In genomic region chr8:120521591-120521965, GRCm38 (mm10) we compare ENCODE assay signal across 9 mouse cellular contexts.
A peak's percentile ranks its signal among the peaks of the same experiment; 100 is the strongest.
DNase-seq lines count a peak whose midpoint lies in the region; ATAC-seq and TF ChIP-seq lines count a peak whose summit lies in the region.
"Had no signal": no experiment of that assay in that cellular context is flagged by ENCODE, and none has a peak within 500 bp of the region (broad histone marks: within the 10 kb centered on the region; RNA-seq: fewer than 3 reads in every experiment).

No protein-coding gene starts in this region.

- no peak for TF ChIP-seq CTCF in intestine, postnatal 0 days (IDR thresholded peaks at IDR 0.05; ENCODE audit: low read depth)
- no peak for TF ChIP-seq CTCF in lung, adult 2 months (IDR thresholded peaks at IDR 0.05; ENCODE audit: insufficient read depth, low read length)

- TF ChIP-seq POLR2A in lung, adult 2 months (IDR thresholded peaks at IDR 0.05; ENCODE audit: borderline replicate concordance, extremely low read depth, low read depth, low read length), result no peak

- H3K4me2 ChIP-seq in intestine, embryonic 14.5 days (ENCODE audit: low read length), result no peak overlapping the region
- H3K4me2 ChIP-seq in intestine, postnatal 0 days (replicated peaks; ENCODE audit: low read depth), result no peak overlapping the region
- H3K4me2 ChIP-seq in forebrain, embryonic 13.5 days, result peak overlapping the region; percentile 45
- H3K4me2 ChIP-seq in stomach, embryonic 14.5 days (replicated peaks; ENCODE audit: low read depth, low read length), result no peak overlapping the region

- no peaks in the 10 kb centered on the region for H3K36me3 ChIP-seq in intestine, embryonic 14.5 days (ENCODE audit: control insufficient read depth, insufficient read depth, low read length)
- peaks cover 3% of the 10 kb centered on the region; the same call in 1 of the 2 replicates for H3K36me3 ChIP-seq in intestine, postnatal 0 days (ENCODE audit: control insufficient read depth, insufficient read depth)
- H3K36me3 ChIP-seq in forebrain, embryonic 13.5 days (ENCODE audit: poor library complexity, severe bottlenecking), result no peaks in the 10 kb centered on the region
- H3K36me3 ChIP-seq in limb, embryonic 10.5 days, result no peaks in the 10 kb centered on the region
- no peaks in the 10 kb centered on the region for H3K36me3 ChIP-seq in stomach, embryonic 14.5 days (ENCODE audit: control insufficient read depth, insufficient read depth, low read length)

- 73% methylated on average over 7 of the region's 7 CpGs for WGBS in intestine, embryonic 14.5 days
- WGBS in intestine, postnatal 0 days, result 73% methylated on average over 7 of the region's 7 CpGs
- WGBS in forebrain, embryonic 13.5 days, result 52% methylated on average over 7 of the region's 7 CpGs
- 67% methylated on average over 7 of the region's 7 CpGs for WGBS in limb, embryonic 10.5 days
- WGBS in stomach, embryonic 14.5 days, result 72% methylated on average over 7 of the region's 7 CpGs
- WGBS in lung, adult 2 months, result 84% methylated on average over 7 of the region's 7 CpGs

- H3K4me1 ChIP-seq in intestine, embryonic 14.5 days (replicated peaks; ENCODE audit: control insufficient read depth, insufficient read depth, low read length), result peaks cover 64% of the 10 kb centered on the region
- H3K4me1 ChIP-seq in intestine, postnatal 0 days (replicated peaks; ENCODE audit: control insufficient read depth, insufficient read depth, low read length), result peaks cover 13% of the 10 kb centered on the region; the same call in 1 of the 2 replicates
- H3K4me1 ChIP-seq in forebrain, embryonic 13.5 days, result peaks cover 100% of the 10 kb centered on the region
- H3K4me1 ChIP-seq in limb, embryonic 10.5 days, result peaks cover 93% of the 10 kb centered on the region
- H3K4me1 ChIP-seq in stomach, embryonic 14.5 days (ENCODE audit: control insufficient read depth, insufficient read depth, low read length), result peaks cover 69% of the 10 kb centered on the region
- peaks cover 17% of the 10 kb centered on the region for H3K4me1 ChIP-seq in lung, adult 2 months (ENCODE audit: control insufficient read depth, insufficient read depth, low read length)

- no peak overlapping the region for H3K4me3 ChIP-seq in intestine, embryonic 14.5 days (ENCODE audit: low read depth, low read length)
- H3K4me3 ChIP-seq in intestine, postnatal 0 days (ENCODE audit: low read depth, low read length), result no peak overlapping the region
- H3K4me3 ChIP-seq in forebrain, embryonic 13.5 days, result 0 out of 2 replicates have a peak overlapping the region, but pooled peaks have one; percentile 3
- no peak overlapping the region for H3K4me3 ChIP-seq in limb, embryonic 10.5 days
- no peak overlapping the region for H3K4me3 ChIP-seq in stomach, embryonic 14.5 days (ENCODE audit: low read depth, low read length)
- H3K4me3 ChIP-seq in lung, adult 2 months (replicated peaks; ENCODE audit: extremely low read depth, low read depth, low read length), result no peak overlapping the region

- H3K9ac ChIP-seq in intestine, embryonic 14.5 days (ENCODE audit: low read length), result no peak overlapping the region
- no peak overlapping the region for H3K9ac ChIP-seq in intestine, postnatal 0 days (ENCODE audit: low read depth, low read length)
- peak overlapping the region; percentile 59 for H3K9ac ChIP-seq in forebrain, embryonic 13.5 days
- H3K9ac ChIP-seq in stomach, embryonic 14.5 days (replicated peaks; ENCODE audit: low read depth, low read length), result no peak overlapping the region

- H3K9me3 ChIP-seq in intestine, embryonic 14.5 days (ENCODE audit: control insufficient read depth, low read length), result no peaks in the 10 kb centered on the region
- no peaks in the 10 kb centered on the region for H3K9me3 ChIP-seq in intestine, postnatal 0 days (ENCODE audit: control insufficient read depth)
- no peaks in the 10 kb centered on the region for H3K9me3 ChIP-seq in forebrain, embryonic 13.5 days (replicated peaks)
- no peaks in the 10 kb centered on the region for H3K9me3 ChIP-seq in limb, embryonic 10.5 days (replicated peaks)
- no peaks in the 10 kb centered on the region for H3K9me3 ChIP-seq in stomach, embryonic 14.5 days (ENCODE audit: control insufficient read depth, low read depth, low read length)

- no peaks in the 10 kb centered on the region for H3K27me3 ChIP-seq in intestine, embryonic 14.5 days (replicated peaks; ENCODE audit: control insufficient read depth, insufficient read depth, low read length)
- H3K27me3 ChIP-seq in intestine, postnatal 0 days (replicated peaks; ENCODE audit: control insufficient read depth, insufficient read depth, low read length), result no peaks in the 10 kb centered on the region
- no peaks in the 10 kb centered on the region for H3K27me3 ChIP-seq in forebrain, embryonic 13.5 days
- H3K27me3 ChIP-seq in limb, embryonic 10.5 days (ENCODE audit: low read depth, poor library complexity, severe bottlenecking), result peaks cover 54% of the 10 kb centered on the region
- no peaks in the 10 kb centered on the region for H3K27me3 ChIP-seq in stomach, embryonic 14.5 days (ENCODE audit: control insufficient read depth, insufficient read depth, low read length)

- H3K27ac ChIP-seq in intestine, embryonic 14.5 days (ENCODE audit: low read depth), result peak overlapping the region; percentile 27; the same call in 1 of the 2 replicates
- H3K27ac ChIP-seq in intestine, postnatal 0 days (ENCODE audit: low read depth, low read length), result no peak overlapping the region; the same call in 1 of the 2 replicates
- peak overlapping the region; percentile 94 for H3K27ac ChIP-seq in forebrain, embryonic 13.5 days
- H3K27ac ChIP-seq in limb, embryonic 10.5 days, result peak overlapping the region; percentile 38; the same call in 1 of the 2 replicates
- H3K27ac ChIP-seq in stomach, embryonic 14.5 days (ENCODE audit: low read length), result peak overlapping the region; percentile 39; the same call in 1 of the 2 replicates
- H3K27ac ChIP-seq: kidney, postnatal 0 days had no signal

- no peak for ATAC-seq in intestine, embryonic 14.5 days (replicated peaks; ENCODE audit: low FRiP score, low TSS enrichment, low read depth)
- ATAC-seq in intestine, postnatal 0 days, result no peak
- ATAC-seq in forebrain, embryonic 13.5 days, result no peak
- no peak for ATAC-seq in stomach, embryonic 14.5 days (ENCODE audit: insufficient number of reproducible peaks, insufficient read depth, low FRiP score, low read depth)

- no peak for DNase-seq in intestine, embryonic 14.5 days (ENCODE audit: low spot score)
- no peak for DNase-seq in limb, embryonic 10.5 days (ENCODE audit: low spot score)
- no peak for DNase-seq in lung, adult 2 months
- no peak for DNase-seq in urinary bladder, postnatal 25 days (ENCODE audit: low spot score)
- no peak for DNase-seq in cerebellum, adult 11-12 months
